Mouse (Mus musculus): ENCODE data around the gene Fezf1.

DNA sequence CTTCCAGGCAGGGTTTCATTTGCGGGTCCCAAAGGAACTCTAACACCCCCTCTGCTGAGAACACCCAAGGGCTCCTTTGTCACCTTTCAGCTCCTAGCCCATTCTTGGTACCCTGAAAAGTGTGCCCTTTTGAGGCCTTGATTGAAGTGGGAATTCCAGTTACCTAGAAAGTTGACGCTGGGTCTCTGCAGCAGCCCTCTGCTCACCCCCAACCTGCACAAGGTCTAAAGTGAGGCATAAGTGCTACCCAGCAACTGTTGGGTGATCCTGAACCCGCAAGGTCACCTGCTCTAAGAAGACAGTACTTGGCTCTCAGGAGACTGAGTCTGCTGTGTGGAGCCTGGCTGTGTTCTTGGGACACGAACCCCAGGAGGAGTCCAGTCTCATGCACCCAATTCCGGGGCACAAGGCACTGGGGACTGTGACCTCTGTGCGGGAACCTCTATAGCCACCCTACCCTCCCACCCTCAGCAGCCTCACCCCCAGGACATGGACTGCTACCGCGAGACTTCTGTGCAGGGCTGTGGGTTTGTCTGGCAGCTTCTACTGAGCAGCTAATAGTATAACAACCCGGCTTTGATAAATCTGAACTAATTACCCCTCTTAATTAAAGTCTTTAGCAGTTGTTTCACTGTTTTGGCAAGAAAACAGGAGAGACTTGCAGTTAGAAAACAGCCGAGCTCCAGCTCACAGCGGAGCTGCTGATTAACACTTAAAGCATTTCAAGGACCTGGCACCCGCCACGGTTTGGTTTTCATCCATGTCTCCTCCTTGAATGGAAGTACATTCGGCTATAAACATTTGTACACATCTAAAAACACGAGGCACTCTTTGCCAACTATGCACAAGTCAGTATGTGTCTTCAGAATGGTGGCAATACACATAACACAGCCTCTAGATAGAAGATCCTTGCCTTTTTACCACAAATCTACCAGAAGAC, 4.1 kb downstream of the Fezf1 start:
- TF ChIP-seq CTCF (IDR thresholded peaks at IDR 0.05) (no peak), EP300 (IDR thresholded peaks at IDR 0.05) (no peak)

All from lung, postnatal 0 days (tissue).